Mouse (Mus musculus): Measurements from ENCODE around the gene Kif6. TPM values are rescaled to one million over a fixed set of nuclear protein-coding genes. Genes with fewer than 3 reads are reported as not detected.

The Kif6 gene
- total RNA-seq, 2 experiments from 2014 or later = 1.4 to 2.2 TPM

GRCm38 (mm10) chr17:49939146-49939545 lies 324.2 kb downstream of the Kif6 start:
- DNase-seq (ENCODE audit: low spot score in 2 of 2) = no peak
- intact Hi-C loops (cut with DNase I) = loop anchor here (5.0 kb wide), 1 partner anchor 858 kb away; no protein-coding TSS in a partner anchor

GRCm38 (mm10) chr17:49942674-49943073 lies 327.7 kb downstream of the Kif6 start:
- no peak for DNase-seq (ENCODE audit: low spot score in 2 of 2)
- intact Hi-C loops (cut with DNase I) = no loop called here

- DNase-seq (ENCODE audit: low spot score in 2 of 2) = peak; percentile 85 to 86
- intact Hi-C loops (cut with DNase I) = loop anchor here (1.0 to 5.0 kb wide), 2 partner anchors 241 to 286 kb away; partner anchors contain the start of gene Rftn1
These were observed 336.5 kb downstream of the Kif6 start for GRCm38 (mm10) chr17:49951491-49951855.

GRCm38 (mm10) chr17:49951856-49952607 lies 337.1 kb downstream of the Kif6 start:
- intact Hi-C loops (cut with DNase I) = loop anchor here (1.0 to 5.0 kb wide), 2 partner anchors 240 to 285 kb away; partner anchors contain the start of gene Rftn1
- DNase-seq (ENCODE audit: low spot score in 2 of 2) = no peak

- intact Hi-C loops (cut with DNase I) = no loop called here
These were observed 344.1 kb downstream of the Kif6 start for GRCm38 (mm10) chr17:49959021-49959420.

More at GRCm38 (mm10) chr17:49959021-49959420, 344.1 kb downstream of the Kif6 start:
- DNase-seq (ENCODE audit: low spot score in 2 of 2) = no peak

Other genes with a start within 250 kb of the Kif6 start
- gene Mocs1, start 186.8 kb upstream of the Kif6 start, total RNA-seq (2021) = 10 to 100 TPM; 14.1 to 14.3 TPM
- gene Daam2, start 50.8 kb upstream of the Kif6 start, total RNA-seq (2021) = 10 to 100 TPM; 48.9 to 54.1 TPM

All from left cerebral cortex, postnatal 25 days (tissue).